Mouse (Mus musculus): ENCODE data around the gene Trim13. TPM values are rescaled to one million over a fixed set of nuclear protein-coding genes. Genes with fewer than 3 reads are reported as not detected.
"Not testable (repeated sequence)": the region's sequence is repeated elsewhere in the genome, so short reads cannot be mapped to it uniquely, and the experiment has no call there.

Gene Trim13
- 17.0 and 21.7 TPM in 2 replicates for total RNA-seq (2014; rRNA removed)
- polyA plus RNA-seq (2015; fragmentation: Nextera tagmentation; extraction: Ambion mirVana) = 32.7 and 33.6 TPM in 2 replicates

DNA sequence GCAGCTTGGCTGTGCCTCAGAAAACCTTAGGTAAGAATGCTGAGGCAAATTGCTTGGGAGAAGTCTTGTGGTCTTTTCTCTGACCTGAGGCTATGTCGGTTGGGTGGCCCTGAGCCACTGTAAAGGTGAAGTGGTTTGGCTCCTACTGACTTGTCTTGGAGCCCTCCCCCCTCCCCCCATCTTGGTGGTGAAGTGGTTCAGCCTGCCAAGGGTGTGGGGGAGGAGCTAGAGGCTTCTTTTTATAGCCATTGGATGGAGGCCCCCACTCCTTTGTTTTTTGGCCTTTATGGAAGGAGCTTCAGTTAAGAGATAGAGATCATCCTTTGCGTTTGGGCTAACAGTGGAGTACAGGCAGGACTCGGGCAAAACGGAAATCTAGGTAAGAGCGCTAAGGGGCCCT lies at the start of gene Trim13:
TSS of gene Trim13 (plus strand) at position 280 of the 400 bp plus-strand sequence.
- Histone ChIP-seq H3K9me3 (ENCODE audit: low read length) (no peaks in the 10 kb centered on the region), H3K4me1 (ENCODE audit: insufficient read depth, low read length) (0 out of 2 replicates have a peak, but pooled peaks cover 8% of the 10 kb centered on the region), H3K4me3 (ENCODE audit: low read depth, low read length) (peak within 1 kb of the TSS; percentile 77), H3K27ac (ENCODE audit: low read depth, low read length) (no peak within 1 kb of the TSS), H3K36me3 (ENCODE audit: insufficient read depth, low read length) (no peaks in the 10 kb centered on the region), H3K27me3 (ENCODE audit: insufficient read depth, low read length) (no peaks in the 10 kb centered on the region), H3K9ac (replicated peaks; ENCODE audit: low read length, poor library complexity, severe bottlenecking) (0 out of 2 replicates have a peak within 1 kb of the TSS, but pooled peaks have one; percentile 91), H3K4me2 (ENCODE audit: low read depth, low read length, poor library complexity, severe bottlenecking) (peak within 1 kb of the TSS; percentile 45)
- DNase-seq (ENCODE audit: low spot score) (no peak), ATAC-seq (ENCODE audit: low FRiP score) (no peak)
- TF ChIP-seq CTCF (IDR thresholded peaks at IDR 0.05) = no peak
- WGBS = 55% methylated on average over 5 of the region's 5 CpGs

DNA sequence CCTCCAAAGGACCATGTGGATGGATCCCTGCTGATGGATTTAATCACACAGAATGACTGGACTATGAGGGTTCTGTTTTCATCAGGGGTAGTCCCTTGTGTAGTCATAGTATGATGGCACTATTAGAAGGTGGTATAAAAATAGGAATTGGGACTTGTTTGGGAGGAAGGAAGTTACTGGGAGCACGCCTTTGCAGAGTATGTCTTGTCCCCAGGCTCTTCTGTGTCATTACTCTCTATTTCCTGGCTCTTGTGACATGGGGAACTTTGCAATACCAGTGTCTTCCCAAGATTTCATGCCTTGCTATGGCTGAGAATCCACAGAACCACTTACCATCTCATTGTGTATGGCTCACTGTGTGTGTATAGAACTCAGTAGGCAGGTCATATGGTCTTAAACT lies 49.4 kb upstream of the Trim13 start:
- ATAC-seq (ENCODE audit: low FRiP score) (no peak), DNase-seq (ENCODE audit: low spot score) (no peak)
- no peak overlapping the region for H3K27ac ChIP-seq (ENCODE audit: low read depth, low read length)
- H3K9ac ChIP-seq (replicated peaks; ENCODE audit: low read length, poor library complexity, severe bottlenecking) = no peak overlapping the region
- no peaks in the 10 kb centered on the region for H3K27me3 ChIP-seq (ENCODE audit: insufficient read depth, low read length)
- no peak for TF ChIP-seq CTCF (IDR thresholded peaks at IDR 0.05)
- H3K4me1 ChIP-seq (ENCODE audit: insufficient read depth, low read length) = no peaks in the 10 kb centered on the region
- H3K36me3 ChIP-seq (ENCODE audit: insufficient read depth, low read length) = peaks cover 9% of the 10 kb centered on the region
- no peaks in the 10 kb centered on the region for H3K9me3 ChIP-seq (ENCODE audit: low read length)
- 96% methylated on average over 1 of the region's 1 CpGs for WGBS
- H3K4me2 ChIP-seq (ENCODE audit: low read depth, low read length, poor library complexity, severe bottlenecking) = no peak overlapping the region
- no peak overlapping the region for H3K4me3 ChIP-seq (ENCODE audit: low read depth, low read length)

GRCm38 (mm10) chr14:61555931-61556288 lies 42.1 kb upstream of the Trim13 start:
- 4% methylated on average over 6 of the region's 6 CpGs for WGBS
- Histone ChIP-seq H3K9me3 (ENCODE audit: low read length) (no peaks in the 10 kb centered on the region), H3K9ac (replicated peaks; ENCODE audit: low read length, poor library complexity, severe bottlenecking) (peak overlapping the region; percentile 79), H3K36me3 (ENCODE audit: insufficient read depth, low read length) (no peaks in the 10 kb centered on the region), H3K4me3 (ENCODE audit: low read depth, low read length) (peak overlapping the region; percentile 73), H3K4me1 (ENCODE audit: insufficient read depth, low read length) (no peaks in the 10 kb centered on the region), H3K27me3 (ENCODE audit: insufficient read depth, low read length) (no peaks in the 10 kb centered on the region), H3K27ac (ENCODE audit: low read depth, low read length) (peak overlapping the region; percentile 90), H3K4me2 (ENCODE audit: low read depth, low read length, poor library complexity, severe bottlenecking) (peak overlapping the region; percentile 73)
- DNase-seq (ENCODE audit: low spot score) (no peak), ATAC-seq (ENCODE audit: low FRiP score) (no peak)
- TF ChIP-seq CTCF (IDR thresholded peaks at IDR 0.05) = no peak

DNA sequence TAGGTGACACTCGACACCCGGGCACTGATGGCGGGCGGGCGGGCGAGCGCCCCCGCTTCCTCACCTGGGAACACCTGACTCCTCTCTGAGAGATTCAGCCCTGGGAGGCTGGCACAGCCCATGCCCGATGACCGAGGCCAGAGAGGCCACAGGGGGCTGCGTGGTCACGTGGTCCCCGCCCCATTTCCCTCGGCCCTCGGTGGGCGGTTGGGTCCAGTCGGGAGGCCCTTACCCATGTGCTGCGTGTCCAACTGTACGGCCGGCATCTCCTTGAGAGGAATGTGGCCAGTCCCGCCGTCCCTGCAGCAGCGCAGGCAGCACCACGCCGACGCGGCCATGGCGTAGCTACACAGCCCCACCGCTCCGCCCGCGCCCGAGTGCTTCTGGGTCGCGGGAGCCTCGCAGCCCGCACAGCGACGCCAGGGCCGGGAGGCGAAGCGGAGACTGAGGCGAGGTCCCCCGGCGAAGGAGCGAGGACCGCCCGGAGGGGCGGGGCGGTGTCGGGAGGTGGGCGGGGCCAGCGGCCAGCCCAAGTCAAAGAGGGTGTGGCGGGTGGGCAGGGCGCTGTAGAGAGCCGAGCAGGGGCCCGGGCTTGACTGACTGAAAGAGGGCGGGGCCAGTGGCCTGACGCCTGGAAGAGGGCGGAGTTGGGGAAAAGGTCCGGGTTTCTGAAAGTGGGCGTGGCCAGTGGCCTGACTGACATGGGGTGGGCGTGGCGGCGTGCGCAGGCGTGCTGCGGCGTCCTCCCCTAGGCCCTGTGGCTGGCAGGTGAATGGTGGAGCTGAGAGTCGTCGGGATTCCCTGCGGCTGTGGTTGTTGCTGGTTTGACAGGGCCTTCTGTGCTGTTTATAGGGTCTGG lies 41.5 kb upstream of the Trim13 start, which contains the start of gene Spryd7:
TSS of gene Spryd7 (minus strand) at position 598 of the 859 bp plus-strand sequence.
- peak within 1 kb of the TSS; percentile 90 for H3K27ac ChIP-seq (ENCODE audit: low read depth, low read length)
- ATAC-seq (ENCODE audit: low FRiP score) = peak; percentile 97

DNA sequence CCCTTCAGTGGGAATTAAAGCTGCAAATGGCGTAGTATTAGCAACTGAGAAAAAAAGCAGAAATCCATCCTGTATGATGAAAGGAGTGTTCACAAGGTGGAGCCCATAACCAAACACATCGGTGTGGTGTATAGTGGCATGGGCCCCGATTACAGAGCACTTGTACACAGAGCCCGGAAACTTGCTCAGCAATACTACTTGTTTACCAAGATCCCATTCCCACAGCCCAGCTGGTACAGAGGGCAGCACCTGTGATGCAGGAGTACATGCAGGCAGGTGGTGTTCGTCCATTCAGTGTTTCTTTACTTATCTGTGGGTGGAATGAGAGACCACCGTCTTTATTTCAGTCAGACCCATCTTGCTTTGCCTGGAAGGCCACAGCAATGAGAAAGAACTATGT lies 39.1 kb upstream of the Trim13 start:
- Histone ChIP-seq H3K9ac (replicated peaks; ENCODE audit: low read length, poor library complexity, severe bottlenecking) (no peak overlapping the region), H3K4me3 (ENCODE audit: low read depth, low read length) (no peak overlapping the region), H3K4me2 (ENCODE audit: low read depth, low read length, poor library complexity, severe bottlenecking) (no peak overlapping the region), H3K4me1 (ENCODE audit: insufficient read depth, low read length) (no peaks in the 10 kb centered on the region), H3K27ac (ENCODE audit: low read depth, low read length) (no peak overlapping the region), H3K36me3 (ENCODE audit: insufficient read depth, low read length) (no peaks in the 10 kb centered on the region), H3K9me3 (ENCODE audit: low read length) (no peaks in the 10 kb centered on the region), H3K27me3 (ENCODE audit: insufficient read depth, low read length) (no peaks in the 10 kb centered on the region)
- DNase-seq (ENCODE audit: low spot score) = no peak
- WGBS = 92% methylated on average over 6 of the region's 6 CpGs
- no peak for TF ChIP-seq CTCF (IDR thresholded peaks at IDR 0.05)
- ATAC-seq (ENCODE audit: low FRiP score) = no peak

More for the DNA sequence above, 41.5 kb upstream of the Trim13 start, which contains the start of gene Spryd7:
- H3K27me3 ChIP-seq (ENCODE audit: insufficient read depth, low read length) = no peaks in the 10 kb centered on the region
- under 1% methylated on average over 60 of the region's 72 CpGs for WGBS
- H3K36me3 ChIP-seq (ENCODE audit: insufficient read depth, low read length) = no peaks in the 10 kb centered on the region
- H3K4me2 ChIP-seq (ENCODE audit: low read depth, low read length, poor library complexity, severe bottlenecking) = peak within 1 kb of the TSS; percentile 73
- H3K4me3 ChIP-seq (ENCODE audit: low read depth, low read length) = peak within 1 kb of the TSS; percentile 73
- H3K4me1 ChIP-seq (ENCODE audit: insufficient read depth, low read length) = no peaks in the 10 kb centered on the region
- H3K9me3 ChIP-seq (ENCODE audit: low read length) = no peaks in the 10 kb centered on the region
- H3K9ac ChIP-seq (replicated peaks; ENCODE audit: low read length, poor library complexity, severe bottlenecking) = peak within 1 kb of the TSS; percentile 79
- peak; percentile 61 for TF ChIP-seq CTCF (IDR thresholded peaks at IDR 0.05)
- DNase-seq (ENCODE audit: low spot score) = peak; percentile 98

GRCm38 (mm10) chr14:61559856-61560255 lies 38.2 kb upstream of the Trim13 start:
- Histone ChIP-seq H3K9me3 (ENCODE audit: low read length) (no peaks in the 10 kb centered on the region), H3K36me3 (ENCODE audit: insufficient read depth, low read length) (no peaks in the 10 kb centered on the region), H3K27ac (ENCODE audit: low read depth, low read length) (no peak overlapping the region), H3K27me3 (ENCODE audit: insufficient read depth, low read length) (no peaks in the 10 kb centered on the region), H3K9ac (replicated peaks; ENCODE audit: low read length, poor library complexity, severe bottlenecking) (no peak overlapping the region), H3K4me2 (ENCODE audit: low read depth, low read length, poor library complexity, severe bottlenecking) (no peak overlapping the region), H3K4me3 (ENCODE audit: low read depth, low read length) (no peak overlapping the region), H3K4me1 (ENCODE audit: insufficient read depth, low read length) (no peaks in the 10 kb centered on the region)
- TF ChIP-seq CTCF (IDR thresholded peaks at IDR 0.05) = no peak
- ATAC-seq (ENCODE audit: low FRiP score) (no peak), DNase-seq (ENCODE audit: low spot score) (no peak)
- WGBS = 81% methylated on average over 3 of the region's 3 CpGs

GRCm38 (mm10) chr14:61566211-61566610 lies 31.8 kb upstream of the Trim13 start:
- not testable (repeated sequence) for H3K36me3 ChIP-seq (ENCODE audit: insufficient read depth, low read length); ATAC-seq (ENCODE audit: low FRiP score)
- 97% methylated on average over 4 of the region's 4 CpGs for WGBS

More at GRCm38 (mm10) chr14:61566211-61566610, 31.8 kb upstream of the Trim13 start:
- not testable (repeated sequence) for H3K27me3 ChIP-seq (ENCODE audit: insufficient read depth, low read length); H3K9me3 ChIP-seq (ENCODE audit: low read length); H3K4me3 ChIP-seq (ENCODE audit: low read depth, low read length); H3K27ac ChIP-seq (ENCODE audit: low read depth, low read length); H3K9ac ChIP-seq (replicated peaks; ENCODE audit: low read length, poor library complexity, severe bottlenecking); DNase-seq (ENCODE audit: low spot score); H3K4me2 ChIP-seq (ENCODE audit: low read depth, low read length, poor library complexity, severe bottlenecking); H3K4me1 ChIP-seq (ENCODE audit: insufficient read depth, low read length)
